Mouse (Mus musculus) hindbrain, postnatal 0 days (tissue): ENCODE results near the gene Pnkp. TPM values are rescaled to one million over a fixed set of nuclear protein-coding genes. Genes with fewer than 3 reads are reported as not detected.

Source experiments
- ATAC-seq: fragments of 200-750 bp; cut with Nextera tagmentation; 2 replicates; pipeline ENCODE4 v1.8.0; 2017; ENCODE audit warnings: mild to moderate bottlenecking, moderate TSS enrichment, moderate library complexity
- DNase-seq: peaks from one replicate; pipeline ENCODE4 v3.0.0-alpha.2; 2015; ENCODE audit warnings: low spot score
- H3K27ac ChIP-seq: fragments of 300-500 bp; sonication (generic); 2 replicates; pipeline ENCODE4 v1.5.1; 2014; ENCODE audit warnings: mild to moderate bottlenecking
- H3K27me3 ChIP-seq: fragments of 300-500 bp; sonication (generic); 2 replicates; pipeline ENCODE4 v1.6.1; 2014; ENCODE audit warnings: low read length, mixed read lengths; ENCODE audit not compliant: insufficient read depth
- H3K36me3 ChIP-seq: fragments of 300-500 bp; sonication (generic); 2 replicates; pipeline ENCODE4 v1.6.1; 2014; ENCODE audit warnings: low read length, mixed read lengths; ENCODE audit not compliant: insufficient read depth
- H3K4me1 ChIP-seq: fragments of 300-500 bp; sonication (generic); 2 replicates; pipeline ENCODE4 v1.6.1; 2014; ENCODE audit warnings: antibody characterized with exemption, low read length, mixed read lengths; ENCODE audit not compliant: insufficient read depth
- H3K4me2 ChIP-seq: fragments of 300-500 bp; sonication (generic); 2 replicates; pipeline ENCODE4 v1.6.1; 2014; ENCODE audit warnings: low read depth, mild to moderate bottlenecking, low read length, moderate library complexity, mixed read lengths
- H3K4me3 ChIP-seq: fragments of 300-500 bp; sonication (generic); 2 replicates; pipeline ENCODE4 v1.5.1; 2014; ENCODE audit warnings: low read length
- H3K9ac ChIP-seq: fragments of 300-500 bp; sonication (generic); replicated peaks from 2 replicates; pipeline ENCODE4 v1.6.1; 2014; ENCODE audit warnings: mild to moderate bottlenecking, low read length, moderate library complexity, mixed read lengths
- H3K9me3 ChIP-seq: fragments of 300-500 bp; sonication (generic); 2 replicates; pipeline ENCODE4 v1.6.1; 2016; ENCODE audit warnings: low read length, mixed read lengths
- CTCF ChIP-seq: IDR thresholded peaks from 2 replicates; pipeline ENCODE4 v1.5.1; 2016; ENCODE audit warnings: antibody characterized with exemption, control low read depth, low read depth
- WGBS: fragments of 180-500 bp; shearing (Covaris S2); extraction: QIAGEN DNeasy Blood & Tissue Kit; methylation state at CpG from one replicate; pipeline ENCODE4 v1.1.7; 2014; 5-methylcytosine and 5-hydroxymethylcytosine counted together
- polyA plus RNA-seq: library from polyadenylated mRNA; unstranded; fragments of >200 nt; fragmentation: Nextera tagmentation; extraction: Ambion mirVana; gene quantifications from 2 replicates; pipeline ENCODE4 v1.2.1, GENCODE M21; 2015
- total RNA-seq: library from RNA; depleted of rRNA; stranded (reverse); fragments of >200 nt; gene quantifications from 2 replicates; pipeline ENCODE4 v1.2.3, GENCODE M21; 2014

The Pnkp gene
- total and polyA plus RNA-seq, 2 experiments from 2014 or later, result 37.5 to 47.1 TPM

GRCm38 (mm10) chr7:44851625-44852234, 5.2 kb upstream of the Pnkp start:
- Histone ChIP-seq H3K36me3 (peaks cover 13% of the 10 kb centered on the region; the same call in 1 of the 2 replicates), H3K27ac (no peak overlapping the region), H3K9me3 (no peaks in the 10 kb centered on the region), H3K4me2 (no peak overlapping the region), H3K27me3 (no peaks in the 10 kb centered on the region), H3K9ac (0 out of 2 replicates have a peak overlapping the region, but pooled peaks have one; percentile 1), H3K4me3 (no peak overlapping the region), H3K4me1 (peaks cover 22% of the 10 kb centered on the region; the same call in 1 of the 2 replicates)
- DNase-seq, result no peak
- 93% methylated on average over 12 of the region's 12 CpGs for WGBS
- no peak for TF ChIP-seq CTCF
- ATAC-seq, result no peak

GRCm38 (mm10) chr7:44852259-44853027, 4.5 kb upstream of the Pnkp start:
- ATAC-seq, result no peak
- Histone ChIP-seq H3K9me3 (no peaks in the 10 kb centered on the region), H3K4me3 (no peak overlapping the region), H3K4me1 (peaks cover 20% of the 10 kb centered on the region; the same call in 1 of the 2 replicates), H3K9ac (no peak overlapping the region), H3K27ac (no peak overlapping the region), H3K27me3 (no peaks in the 10 kb centered on the region), H3K36me3 (peaks cover 13% of the 10 kb centered on the region; the same call in 1 of the 2 replicates), H3K4me2 (no peak overlapping the region)
- no peak for DNase-seq
- 87% methylated on average over 36 of the region's 36 CpGs for WGBS
- TF ChIP-seq CTCF, result no peak

GRCm38 (mm10) chr7:44853065-44853464, 3.9 kb upstream of the Pnkp start:
- ATAC-seq, result no peak
- Histone ChIP-seq H3K27me3 (no peaks in the 10 kb centered on the region), H3K4me1 (peaks cover 18% of the 10 kb centered on the region), H3K36me3 (peaks cover 13% of the 10 kb centered on the region; the same call in 1 of the 2 replicates), H3K9ac (no peak overlapping the region), H3K4me3 (no peak overlapping the region), H3K9me3 (no peaks in the 10 kb centered on the region), H3K27ac (no peak overlapping the region), H3K4me2 (no peak overlapping the region)
- DNase-seq, result no peak
- TF ChIP-seq CTCF, result no peak
- 98% methylated on average over 2 of the region's 2 CpGs for WGBS

GRCm38 (mm10) chr7:44853596-44854355, 3.2 kb upstream of the Pnkp start:
- TF ChIP-seq CTCF, result no peak
- no peak for DNase-seq
- WGBS, result 27% methylated on average over 26 of the region's 26 CpGs

GRCm38 (mm10) chr7:44854356-44855031, 2.4 kb upstream of the Pnkp start:
- peaks cover 13% of the 10 kb centered on the region; the same call in 1 of the 2 replicates for H3K36me3 ChIP-seq
- no peaks in the 10 kb centered on the region for H3K9me3 ChIP-seq
- no peak for TF ChIP-seq CTCF
- peak overlapping the region; percentile 41 for H3K4me3 ChIP-seq
- H3K27ac ChIP-seq, result peak overlapping the region; percentile 91
- ATAC-seq, result peak; percentile 4; the same call in 1 of the 2 replicates
- WGBS, result 3% methylated on average over 45 of the region's 45 CpGs
- H3K27me3 ChIP-seq, result no peaks in the 10 kb centered on the region
- H3K4me2 ChIP-seq, result peak overlapping the region; percentile 72
- H3K9ac ChIP-seq, result peak overlapping the region; percentile 59
- peaks cover 22% of the 10 kb centered on the region for H3K4me1 ChIP-seq
- peak; percentile 79 for DNase-seq

More at GRCm38 (mm10) chr7:44853596-44854355, 3.2 kb upstream of the Pnkp start:
- ATAC-seq, result no peak
- Histone ChIP-seq H3K36me3 (peaks cover 13% of the 10 kb centered on the region; the same call in 1 of the 2 replicates), H3K27ac (peak overlapping the region; percentile 91), H3K27me3 (no peaks in the 10 kb centered on the region), H3K9me3 (no peaks in the 10 kb centered on the region), H3K4me2 (peak overlapping the region; percentile 72), H3K9ac (peak overlapping the region; percentile 59), H3K4me3 (peak overlapping the region; percentile 41), H3K4me1 (peaks cover 22% of the 10 kb centered on the region)

- no peaks in the 10 kb centered on the region for H3K27me3 ChIP-seq
- H3K4me3 ChIP-seq, result peak overlapping the region; percentile 41
- 30% methylated on average over 10 of the region's 10 CpGs for WGBS
- peak overlapping the region; percentile 72 for H3K4me2 ChIP-seq
- no peak for DNase-seq
- H3K27ac ChIP-seq, result peak overlapping the region; percentile 91
- H3K4me1 ChIP-seq, result peaks cover 22% of the 10 kb centered on the region
- H3K9me3 ChIP-seq, result no peaks in the 10 kb centered on the region
- peak overlapping the region; percentile 59 for H3K9ac ChIP-seq
- no peak for TF ChIP-seq CTCF
- ATAC-seq, result no peak
- H3K36me3 ChIP-seq, result peaks cover 13% of the 10 kb centered on the region; the same call in 1 of the 2 replicates
These were observed 1.9 kb upstream of the Pnkp start for GRCm38 (mm10) chr7:44855036-44855435.
